Mouse (Mus musculus): ENCODE data around the gene Slc25a42. TPM values are rescaled to one million over a fixed set of nuclear protein-coding genes. Genes with fewer than 3 reads are reported as not detected.
A peak's percentile ranks its signal among the peaks of the same experiment; 100 is the strongest.

The Slc25a42 gene
- polyA plus RNA-seq, 2 experiments: 3.3 to 14.7 TPM

GRCm38 (mm10) chr8:70211275-70211674 is 830 bp downstream of the Slc25a42 start:
- ATAC-seq (ENCODE audit: insufficient read depth) (no peak), DNase-seq (ENCODE audit: low read depth in 3 of 3, low spot score in 3 of 3) (no peak)
- WGBS (ENCODE audit: insufficient replicate concordance): 57% methylated on average over 1 of the region's 1 CpGs
- H3K27me3 ChIP-seq (ENCODE audit: control insufficient read depth, insufficient read depth, low read length): no peaks in the 10 kb centered on the region
- H3K4me3 ChIP-seq (ENCODE audit: insufficient read depth in 1 of 2, low read depth in 2 of 2, low read length in 2 of 2): peak overlapping the region; percentile 73 to 80
- H3K27ac ChIP-seq: no peak overlapping the region
- no peaks in the 10 kb centered on the region for H3K9me3 ChIP-seq (ENCODE audit: control insufficient read depth, low read length)
- peaks cover 14 to 19% of the 10 kb centered on the region in 2 experiments for H3K4me1 ChIP-seq (replicated peaks; ENCODE audit: control insufficient read depth in 2 of 2, insufficient read depth in 2 of 2, low read length in 1 of 2)
- no peak for TF ChIP-seq CTCF (IDR thresholded peaks at IDR 0.05; ENCODE audit: low read depth)
- no peak for TF ChIP-seq EP300 (IDR thresholded peaks at IDR 0.05; ENCODE audit: low read depth)
- no peaks in the 10 kb centered on the region for H3K36me3 ChIP-seq (replicated peaks; ENCODE audit: control insufficient read depth, insufficient read depth, low read depth)
- H3K9ac ChIP-seq (replicated peaks): peak overlapping the region; percentile 87
- H3K4me2 ChIP-seq (ENCODE audit: low read depth): peak overlapping the region; percentile 97

- H3K4me1 ChIP-seq (replicated peaks; ENCODE audit: control insufficient read depth in 2 of 2, insufficient read depth in 2 of 2, low read length in 1 of 2): peaks cover 14 to 19% of the 10 kb centered on the region in 2 experiments
- H3K27me3 ChIP-seq (ENCODE audit: control insufficient read depth, insufficient read depth, low read length): no peaks in the 10 kb centered on the region
- no peak overlapping the region for H3K27ac ChIP-seq
- peak overlapping the region; percentile 20; the same call in 1 of the 2 replicates for H3K9ac ChIP-seq (replicated peaks)
- 57% methylated on average over 8 of the region's 8 CpGs for WGBS (ENCODE audit: insufficient replicate concordance)
- no peaks in the 10 kb centered on the region for H3K36me3 ChIP-seq (replicated peaks; ENCODE audit: control insufficient read depth, insufficient read depth, low read depth)
- H3K4me3 ChIP-seq (ENCODE audit: insufficient read depth in 1 of 2, low read depth in 2 of 2, low read length in 2 of 2): peak overlapping the region in 1 of 2 experiments; percentile 80; a peak in 1 of 4 replicates
- H3K9me3 ChIP-seq (ENCODE audit: control insufficient read depth, low read length): no peaks in the 10 kb centered on the region
- peak overlapping the region; percentile 97 for H3K4me2 ChIP-seq (ENCODE audit: low read depth)
- no peak for TF ChIP-seq EP300 (IDR thresholded peaks at IDR 0.05; ENCODE audit: low read depth)
- TF ChIP-seq CTCF (IDR thresholded peaks at IDR 0.05; ENCODE audit: low read depth): no peak
- ATAC-seq (ENCODE audit: insufficient read depth) (no peak), DNase-seq (ENCODE audit: low read depth in 3 of 3, low spot score in 3 of 3) (no peak)
Observed at GRCm38 (mm10) chr8:70210538-70210937, 1.6 kb downstream of the Slc25a42 start.

- H3K36me3 ChIP-seq (replicated peaks; ENCODE audit: control insufficient read depth, insufficient read depth, low read depth): no peaks in the 10 kb centered on the region
- no peaks in the 10 kb centered on the region for H3K27me3 ChIP-seq (ENCODE audit: control insufficient read depth, insufficient read depth, low read length)
- H3K4me2 ChIP-seq (ENCODE audit: low read depth): no peak overlapping the region
- no peak for TF ChIP-seq EP300 (IDR thresholded peaks at IDR 0.05; ENCODE audit: low read depth)
- no peak for TF ChIP-seq CTCF (IDR thresholded peaks at IDR 0.05; ENCODE audit: low read depth)
- no peak overlapping the region for H3K27ac ChIP-seq
- 67% methylated on average over 1 of the region's 1 CpGs for WGBS (ENCODE audit: insufficient replicate concordance)
- no peak overlapping the region for H3K9ac ChIP-seq (replicated peaks)
- H3K4me1 ChIP-seq (replicated peaks; ENCODE audit: control insufficient read depth in 2 of 2, insufficient read depth in 2 of 2, low read length in 1 of 2): peaks cover 12 to 20% of the 10 kb centered on the region in 2 experiments
- no peak for ATAC-seq (ENCODE audit: insufficient read depth)
- DNase-seq (ENCODE audit: low read depth in 3 of 3, low spot score in 3 of 3): no peak
- H3K4me3 ChIP-seq (ENCODE audit: insufficient read depth in 1 of 2, low read depth in 2 of 2, low read length in 2 of 2): no peak overlapping the region
- no peaks in the 10 kb centered on the region for H3K9me3 ChIP-seq (ENCODE audit: control insufficient read depth, low read length)
Observed at GRCm38 (mm10) chr8:70208130-70208529, 4.0 kb downstream of the Slc25a42 start.

- no peaks in the 10 kb centered on the region for H3K36me3 ChIP-seq (replicated peaks; ENCODE audit: control insufficient read depth, insufficient read depth, low read depth)
- no peak overlapping the region for H3K27ac ChIP-seq
- no peaks in the 10 kb centered on the region for H3K9me3 ChIP-seq (ENCODE audit: control insufficient read depth, low read length)
- no peak overlapping the region for H3K9ac ChIP-seq (replicated peaks)
- no peak overlapping the region for H3K4me2 ChIP-seq (ENCODE audit: low read depth)
- H3K27me3 ChIP-seq (ENCODE audit: control insufficient read depth, insufficient read depth, low read length): no peaks in the 10 kb centered on the region
- DNase-seq (ENCODE audit: low read depth in 3 of 3, low spot score in 3 of 3): no peak
- H3K4me1 ChIP-seq (replicated peaks; ENCODE audit: control insufficient read depth in 2 of 2, insufficient read depth in 2 of 2, low read length in 1 of 2): peaks cover 25 to 27% of the 10 kb centered on the region in 2 experiments
- H3K4me3 ChIP-seq (ENCODE audit: insufficient read depth in 1 of 2, low read depth in 2 of 2, low read length in 2 of 2): no peak overlapping the region
- no peak for ATAC-seq (ENCODE audit: insufficient read depth)
- WGBS (ENCODE audit: insufficient replicate concordance): 51% methylated on average over 1 of the region's 1 CpGs
- TF ChIP-seq CTCF (IDR thresholded peaks at IDR 0.05; ENCODE audit: low read depth) (no peak), EP300 (IDR thresholded peaks at IDR 0.05; ENCODE audit: low read depth) (no peak)
Observed at GRCm38 (mm10) chr8:70204757-70205156, 7.3 kb downstream of the Slc25a42 start.

DNA sequence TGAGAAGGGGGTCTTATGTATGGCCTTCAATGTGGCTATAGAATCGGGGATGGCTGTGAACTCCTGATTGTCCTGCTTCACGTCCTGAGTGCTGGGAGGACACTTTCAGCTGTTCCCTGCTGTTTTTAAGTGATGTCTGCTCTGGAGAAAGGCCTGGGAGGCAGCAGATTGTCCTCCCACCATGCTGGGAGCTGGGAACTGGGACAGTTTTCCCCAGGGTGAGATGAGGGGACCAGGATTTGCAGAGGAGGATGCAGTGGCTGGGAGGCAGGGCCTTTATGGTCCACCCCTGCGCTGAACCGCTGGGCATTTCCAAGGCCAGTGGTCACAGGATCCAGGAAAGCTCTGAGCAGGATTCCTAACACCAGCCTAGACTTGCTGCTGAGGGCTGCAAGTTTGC is 9.0 kb downstream of the Slc25a42 start:
- Histone ChIP-seq H3K4me2 (ENCODE audit: low read depth) (no peak overlapping the region), H3K27ac (no peak overlapping the region)

More for the DNA sequence above, 9.0 kb downstream of the Slc25a42 start:
- TF ChIP-seq CTCF (IDR thresholded peaks at IDR 0.05; ENCODE audit: low read depth) (no peak), EP300 (IDR thresholded peaks at IDR 0.05; ENCODE audit: low read depth) (no peak)
- Histone ChIP-seq H3K4me3 (ENCODE audit: insufficient read depth in 1 of 2, low read depth in 2 of 2, low read length in 2 of 2) (no peak overlapping the region), H3K4me1 (replicated peaks; ENCODE audit: control insufficient read depth in 2 of 2, insufficient read depth in 2 of 2, low read length in 1 of 2) (peaks cover 25 to 27% of the 10 kb centered on the region in 2 experiments), H3K36me3 (replicated peaks; ENCODE audit: control insufficient read depth, insufficient read depth, low read depth) (no peaks in the 10 kb centered on the region), H3K9me3 (ENCODE audit: control insufficient read depth, low read length) (no peaks in the 10 kb centered on the region), H3K27me3 (ENCODE audit: control insufficient read depth, insufficient read depth, low read length) (no peaks in the 10 kb centered on the region), H3K9ac (replicated peaks) (no peak overlapping the region)
- 79% methylated on average over 4 of the region's 4 CpGs for WGBS (ENCODE audit: insufficient replicate concordance)
- no peak for ATAC-seq (ENCODE audit: insufficient read depth)
- DNase-seq (ENCODE audit: low read depth in 3 of 3, low spot score in 3 of 3): no peak

All from liver, embryonic 14.5 days (tissue).